Mouse (Mus musculus) right cerebral cortex, adult 18-20 months (tissue): Measurements from ENCODE around the gene Clasrp.
A peak's percentile ranks its signal among the peaks of the same experiment; 100 is the strongest.

Experiments used
- DNase-seq: peaks from one replicate; pipeline ENCODE4 v3.0.0; 2022; ENCODE audit warnings: mixed read lengths

Gene Clasrp

GRCm38 (mm10) chr7:19603849-19604605 lies at the start of gene Clasrp:
TSS of gene Clasrp (minus strand) at chr7:19604486.
- DNase-seq, result peak; percentile 96

- no peak for DNase-seq
These were observed 48.3 kb upstream of the Clasrp start for GRCm38 (mm10) chr7:19652614-19653013.

GRCm38 (mm10) chr7:19651063-19651786 lies 46.9 kb upstream of the Clasrp start:
- no peak for DNase-seq

GRCm38 (mm10) chr7:19641223-19641622 lies 36.9 kb upstream of the Clasrp start:
- peak; percentile 55 for DNase-seq

GRCm38 (mm10) chr7:19635074-19635827 lies 31.0 kb upstream of the Clasrp start:
- no peak for DNase-seq

- DNase-seq, result no peak
These were observed 30.3 kb upstream of the Clasrp start for GRCm38 (mm10) chr7:19634591-19634990.

GRCm38 (mm10) chr7:19633855-19634254 lies 29.6 kb upstream of the Clasrp start:
- DNase-seq, result no peak

GRCm38 (mm10) chr7:19633197-19633596 lies 28.9 kb upstream of the Clasrp start:
- DNase-seq, result no peak

- DNase-seq, result no peak
These were observed 28.4 kb upstream of the Clasrp start for GRCm38 (mm10) chr7:19632720-19633119.

GRCm38 (mm10) chr7:19632275-19632674 lies 28.0 kb upstream of the Clasrp start:
- DNase-seq, result no peak

GRCm38 (mm10) chr7:19629361-19629734 lies 25.1 kb upstream of the Clasrp start, which contains the start of gene Relb:
TSS of gene Relb (minus strand) at chr7:19629438.
- DNase-seq, result peak; percentile 92

- DNase-seq, result peak; percentile 90
These were observed 24.5 kb upstream of the Clasrp start for GRCm38 (mm10) chr7:19628536-19629360.

- no peak for DNase-seq
These were observed 23.9 kb upstream of the Clasrp start for GRCm38 (mm10) chr7:19628192-19628535.

- no peak for DNase-seq
These were observed 23.4 kb upstream of the Clasrp start for GRCm38 (mm10) chr7:19627721-19628120.

GRCm38 (mm10) chr7:19623433-19623832 lies 19.1 kb upstream of the Clasrp start:
- no peak for DNase-seq

GRCm38 (mm10) chr7:19622241-19622640 lies 18.0 kb upstream of the Clasrp start:
- no peak for DNase-seq

- DNase-seq, result peak; percentile 71
These were observed 16.5 kb upstream of the Clasrp start for GRCm38 (mm10) chr7:19620811-19621210.

GRCm38 (mm10) chr7:19619004-19619801 lies 14.9 kb upstream of the Clasrp start:
- DNase-seq, result peak; percentile 74

- DNase-seq, result no peak
These were observed 10.8 kb upstream of the Clasrp start for GRCm38 (mm10) chr7:19615036-19615577.

GRCm38 (mm10) chr7:19610969-19611368 lies 6.7 kb upstream of the Clasrp start:
- DNase-seq, result no peak

- DNase-seq, result no peak
These were observed 5.5 kb upstream of the Clasrp start for GRCm38 (mm10) chr7:19609641-19610332.
